Mouse (Mus musculus): ENCODE results near the gene Rfx1. TPM values are rescaled to one million over a fixed set of nuclear protein-coding genes. Genes with fewer than 3 reads are reported as not detected.

Gene Rfx1
- total RNA-seq, 2 experiments from 2014 or later = 19.2 to 21.3 TPM

GRCm38 (mm10) chr8:84076849-84077248 lies 10.2 kb downstream of the Rfx1 start:
- intact Hi-C loops (cut with DNase I) = no loop called here
- no peak for DNase-seq (ENCODE audit: extremely low spot score in 1 of 2, low spot score in 2 of 2)

GRCm38 (mm10) chr8:84079206-84079605 lies 12.6 kb downstream of the Rfx1 start:
- intact Hi-C loops (cut with DNase I) = no loop called here
- no peak for DNase-seq (ENCODE audit: extremely low spot score in 1 of 2, low spot score in 2 of 2)

GRCm38 (mm10) chr8:84083829-84084241 lies 17.2 kb downstream of the Rfx1 start:
- DNase-seq (ENCODE audit: extremely low spot score in 1 of 2, low spot score in 2 of 2) = no peak
- intact Hi-C loops (cut with DNase I) = no loop called here

- intact Hi-C loops (cut with DNase I) = no loop called here
- no peak for DNase-seq (ENCODE audit: extremely low spot score in 1 of 2, low spot score in 2 of 2)
These were observed 17.9 kb downstream of the Rfx1 start for GRCm38 (mm10) chr8:84084341-84085115.

- intact Hi-C loops (cut with DNase I) = no loop called here
- DNase-seq (ENCODE audit: extremely low spot score in 1 of 2, low spot score in 2 of 2) = no peak
These were observed 20.5 kb downstream of the Rfx1 start for GRCm38 (mm10) chr8:84087156-84087555.

GRCm38 (mm10) chr8:84087821-84088220 lies 21.2 kb downstream of the Rfx1 start:
- intact Hi-C loops (cut with DNase I) = no loop called here
- no peak for DNase-seq (ENCODE audit: extremely low spot score in 1 of 2, low spot score in 2 of 2)

GRCm38 (mm10) chr8:84089277-84089676 lies 22.6 kb downstream of the Rfx1 start:
- DNase-seq (ENCODE audit: extremely low spot score in 1 of 2, low spot score in 2 of 2) = no peak
- intact Hi-C loops (cut with DNase I) = no loop called here

- no peak for DNase-seq (ENCODE audit: extremely low spot score in 1 of 2, low spot score in 2 of 2)
- intact Hi-C loops (cut with DNase I) = no loop called here
These were observed 24.0 kb downstream of the Rfx1 start for GRCm38 (mm10) chr8:84090585-84090984.

- no peak for DNase-seq (ENCODE audit: extremely low spot score in 1 of 2, low spot score in 2 of 2)
- intact Hi-C loops (cut with DNase I) = loop anchor here (5.0 kb wide), 1 partner anchor 41 kb away; no protein-coding TSS in a partner anchor
These were observed 29.4 kb downstream of the Rfx1 start for GRCm38 (mm10) chr8:84096061-84096460.

GRCm38 (mm10) chr8:84098376-84098775 lies 31.7 kb downstream of the Rfx1 start:
- DNase-seq (ENCODE audit: extremely low spot score in 1 of 2, low spot score in 2 of 2) = no peak
- intact Hi-C loops (cut with DNase I) = loop anchor here (5.0 kb wide), 1 partner anchor 39 kb away; no protein-coding TSS in a partner anchor

- no peak for DNase-seq (ENCODE audit: extremely low spot score in 1 of 2, low spot score in 2 of 2)
- intact Hi-C loops (cut with DNase I) = loop anchor here (10.0 kb wide), 1 partner anchor 67 kb away; no protein-coding TSS in a partner anchor
These were observed 35.0 kb downstream of the Rfx1 start for GRCm38 (mm10) chr8:84101476-84102270.

GRCm38 (mm10) chr8:84103601-84104000 lies 37.0 kb downstream of the Rfx1 start:
- intact Hi-C loops (cut with DNase I) = loop anchor here (10.0 kb wide), 1 partner anchor 69 kb away; no protein-coding TSS in a partner anchor
- DNase-seq (ENCODE audit: extremely low spot score in 1 of 2, low spot score in 2 of 2) = no peak

GRCm38 (mm10) chr8:84104221-84104620 lies 37.6 kb downstream of the Rfx1 start:
- intact Hi-C loops (cut with DNase I) = loop anchor here (10.0 kb wide), 1 partner anchor 69 kb away; no protein-coding TSS in a partner anchor
- peak in 1 of 2 experiments; percentile 80 for DNase-seq (ENCODE audit: extremely low spot score in 1 of 2, low spot score in 2 of 2)

- intact Hi-C loops (cut with DNase I) = loop anchor here (10.0 kb wide), 1 partner anchor 70 kb away; no protein-coding TSS in a partner anchor
- peak; percentile 99 for DNase-seq (ENCODE audit: extremely low spot score in 1 of 2, low spot score in 2 of 2)
These were observed 38.3 kb downstream of the Rfx1 start, which contains the start of gene Dcaf15 for GRCm38 (mm10) chr8:84104697-84105609. Gene Dcaf15 (minus strand): TSS chr8:84104768.

- DNase-seq (ENCODE audit: extremely low spot score in 1 of 2, low spot score in 2 of 2) = no peak
- intact Hi-C loops (cut with DNase I) = loop anchor here (10.0 kb wide), 1 partner anchor 71 kb away; no protein-coding TSS in a partner anchor
These were observed 39.0 kb downstream of the Rfx1 start for GRCm38 (mm10) chr8:84105676-84106075.

- intact Hi-C loops (cut with DNase I) = loop anchor here (10.0 kb wide), 1 partner anchor 72 kb away; no protein-coding TSS in a partner anchor
- no peak for DNase-seq (ENCODE audit: extremely low spot score in 1 of 2, low spot score in 2 of 2)
These were observed 39.8 kb downstream of the Rfx1 start for GRCm38 (mm10) chr8:84106216-84107040.

GRCm38 (mm10) chr8:84115646-84116045 lies 49.0 kb downstream of the Rfx1 start:
- DNase-seq (ENCODE audit: extremely low spot score in 1 of 2, low spot score in 2 of 2) = no peak
- intact Hi-C loops (cut with DNase I) = no loop called here

- no peak for DNase-seq (ENCODE audit: extremely low spot score in 1 of 2, low spot score in 2 of 2)
- intact Hi-C loops (cut with DNase I) = no loop called here
These were observed 55.5 kb downstream of the Rfx1 start for GRCm38 (mm10) chr8:84122151-84122550.

Measured in left cerebral cortex, postnatal 10 days (tissue).